Mouse (Mus musculus) bone marrow macrophage, adult 2 months (primary cell): ENCODE data around the gene Rab31.

ENCODE experiments used
- CTCF ChIP-seq: IDR thresholded peaks from 2 replicates; pipeline ENCODE4 v1.5.1; 2012; ENCODE audit warnings: low read depth, mild to moderate bottlenecking, low read length, moderate library complexity
- POLR2A ChIP-seq: IDR thresholded peaks from 2 replicates; pipeline ENCODE4 v1.6.1; 2012; ENCODE audit warnings: mild to moderate bottlenecking, low read depth, low read length, borderline replicate concordance

- no peak for TF ChIP-seq CTCF
- TF ChIP-seq POLR2A = no peak
Measured at GRCm38 (mm10) chr17:65614431-65614830, 158.1 kb downstream of the Rab31 start.
